Mouse (Mus musculus): ENCODE measurements around the gene Scn4b. TPM values are rescaled to one million over a fixed set of nuclear protein-coding genes. Genes with fewer than 3 reads are reported as not detected.

The Scn4b gene
- polyA plus RNA-seq, 1 experiment from 2014 or later: 0.11 TPM

DNA sequence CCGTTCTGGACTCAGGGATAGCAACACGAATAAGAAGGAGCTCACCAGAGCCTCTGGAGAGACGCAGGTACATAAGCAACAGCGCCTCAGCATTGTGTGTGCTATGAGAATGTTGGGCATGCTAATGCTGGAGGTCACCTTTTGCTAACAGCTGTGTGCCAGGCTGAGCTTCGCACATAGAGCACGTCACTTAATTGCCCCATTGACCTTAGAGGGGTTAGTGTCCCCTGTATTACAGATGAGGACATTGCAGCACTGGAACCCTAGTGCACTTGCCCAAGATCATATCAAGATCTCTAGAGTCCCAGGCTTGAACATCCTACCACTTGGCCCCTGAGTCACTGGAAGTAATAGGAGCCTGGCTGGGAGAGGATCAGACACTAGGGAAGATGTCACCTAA lies 17.6 kb upstream of the Scn4b start:
- ATAC-seq (ENCODE audit: low FRiP score, low TSS enrichment) (no peak), DNase-seq (ENCODE audit: low spot score) (no peak)
- H3K27me3 ChIP-seq (ENCODE audit: control insufficient read depth, insufficient read depth, low read length): no peaks in the 10 kb centered on the region
- TF ChIP-seq CTCF (IDR thresholded peaks at IDR 0.05; ENCODE audit: low read depth) (no peak), EP300 (optimal IDR thresholded peaks at IDR 0.05) (no peak)
- H3K4me1 ChIP-seq (replicated peaks; ENCODE audit: control insufficient read depth, insufficient read depth): no peaks in the 10 kb centered on the region; the same call in 1 of the 2 replicates
- no peak overlapping the region for H3K4me3 ChIP-seq (ENCODE audit: low read depth, low read length)
- H3K27ac ChIP-seq (replicated peaks): no peak overlapping the region
- no peak overlapping the region for H3K9ac ChIP-seq (ENCODE audit: low read length)
- H3K9me3 ChIP-seq (ENCODE audit: control insufficient read depth, low read length): no peaks in the 10 kb centered on the region
- H3K4me2 ChIP-seq (replicated peaks; ENCODE audit: low read depth): no peak overlapping the region
- 89% methylated on average over 6 of the region's 6 CpGs for WGBS
- no peaks in the 10 kb centered on the region for H3K36me3 ChIP-seq (ENCODE audit: control insufficient read depth, insufficient read depth, low read length)

DNA sequence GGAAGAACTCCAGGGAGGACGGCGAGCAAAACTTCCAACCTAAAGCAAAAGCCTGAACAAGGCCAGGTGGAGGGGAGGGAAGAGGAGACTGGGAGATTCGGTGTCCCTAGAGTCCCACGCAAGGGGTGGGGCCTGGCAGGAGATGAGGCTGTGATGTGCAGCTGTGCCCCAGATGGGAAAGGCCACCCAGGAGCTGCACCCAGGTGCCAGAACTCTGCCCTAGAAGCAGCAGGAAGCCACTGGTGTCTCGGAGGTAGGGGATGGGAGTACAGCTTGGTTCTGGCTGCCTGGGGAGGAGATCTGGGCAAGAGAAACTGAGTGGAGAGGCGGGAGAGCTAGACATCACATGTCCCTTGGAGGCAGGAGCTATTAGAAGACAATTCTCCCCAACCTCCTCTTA lies 17.2 kb upstream of the Scn4b start:
- no peak for ATAC-seq (ENCODE audit: low FRiP score, low TSS enrichment)
- no peaks in the 10 kb centered on the region for H3K36me3 ChIP-seq (ENCODE audit: control insufficient read depth, insufficient read depth, low read length)
- 61% methylated on average over 6 of the region's 6 CpGs for WGBS
- no peak for TF ChIP-seq CTCF (IDR thresholded peaks at IDR 0.05; ENCODE audit: low read depth)
- TF ChIP-seq EP300 (optimal IDR thresholded peaks at IDR 0.05): no peak
- no peak overlapping the region for H3K4me3 ChIP-seq (ENCODE audit: low read depth, low read length)
- H3K4me2 ChIP-seq (replicated peaks; ENCODE audit: low read depth): no peak overlapping the region
- no peaks in the 10 kb centered on the region; the same call in 1 of the 2 replicates for H3K4me1 ChIP-seq (replicated peaks; ENCODE audit: control insufficient read depth, insufficient read depth)
- no peak overlapping the region for H3K9ac ChIP-seq (ENCODE audit: low read length)
- no peaks in the 10 kb centered on the region for H3K9me3 ChIP-seq (ENCODE audit: control insufficient read depth, low read length)
- no peak overlapping the region for H3K27ac ChIP-seq (replicated peaks)
- H3K27me3 ChIP-seq (ENCODE audit: control insufficient read depth, insufficient read depth, low read length): no peaks in the 10 kb centered on the region
- DNase-seq (ENCODE audit: low spot score): no peak

GRCm38 (mm10) chr9:45121769-45122168 lies 16.4 kb upstream of the Scn4b start:
- Histone ChIP-seq H3K27me3 (ENCODE audit: control insufficient read depth, insufficient read depth, low read length) (no peaks in the 10 kb centered on the region), H3K4me1 (replicated peaks; ENCODE audit: control insufficient read depth, insufficient read depth) (no peaks in the 10 kb centered on the region), H3K27ac (replicated peaks) (peak overlapping the region; percentile 61; the same call in 1 of the 2 replicates), H3K4me2 (replicated peaks; ENCODE audit: low read depth) (peak overlapping the region; percentile 47), H3K9me3 (ENCODE audit: control insufficient read depth, low read length) (no peaks in the 10 kb centered on the region), H3K9ac (ENCODE audit: low read length) (0 out of 2 replicates have a peak overlapping the region, but pooled peaks have one; percentile 9), H3K4me3 (ENCODE audit: low read depth, low read length) (no peak overlapping the region), H3K36me3 (ENCODE audit: control insufficient read depth, insufficient read depth, low read length) (no peaks in the 10 kb centered on the region)
- TF ChIP-seq CTCF (IDR thresholded peaks at IDR 0.05; ENCODE audit: low read depth) (peak; percentile 98), EP300 (optimal IDR thresholded peaks at IDR 0.05) (no peak)
- 3% methylated on average over 10 of the region's 10 CpGs for WGBS
- ATAC-seq (ENCODE audit: low FRiP score, low TSS enrichment) (peak; percentile 67), DNase-seq (ENCODE audit: low spot score) (peak; percentile 85)

DNA sequence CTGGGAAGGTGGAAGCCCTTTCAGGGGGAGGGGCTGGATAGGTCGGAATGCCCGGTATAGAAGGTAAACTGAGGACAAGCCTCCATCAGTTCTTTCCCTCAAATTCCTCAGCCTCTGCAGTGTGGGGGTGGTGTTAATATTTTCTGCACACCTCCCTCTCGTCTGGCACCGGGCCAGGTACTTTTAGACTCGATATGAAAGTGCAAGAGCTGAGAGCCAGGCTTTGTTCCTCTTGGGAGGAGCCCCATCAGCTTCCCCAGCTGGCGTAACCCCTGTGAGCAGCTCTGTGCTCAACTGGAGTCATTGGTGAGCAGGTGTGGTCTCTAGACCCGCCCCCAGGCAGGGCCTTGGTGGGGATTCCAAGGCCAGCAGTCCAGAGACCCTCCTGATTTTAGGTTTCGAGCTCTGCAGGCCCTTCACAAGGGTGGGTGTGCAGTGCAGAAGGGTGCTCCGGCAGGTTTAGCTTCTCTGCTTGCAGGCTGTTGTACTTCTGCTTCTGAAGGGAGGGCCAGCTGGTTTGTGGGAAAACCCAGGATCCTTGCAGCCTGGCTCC lies 15.9 kb upstream of the Scn4b start:
- Histone ChIP-seq H3K9ac (ENCODE audit: low read length) (0 out of 2 replicates have a peak overlapping the region, but pooled peaks have one; percentile 9), H3K27me3 (ENCODE audit: control insufficient read depth, insufficient read depth, low read length) (no peaks in the 10 kb centered on the region), H3K4me2 (replicated peaks; ENCODE audit: low read depth) (peak overlapping the region; percentile 47), H3K4me1 (replicated peaks; ENCODE audit: control insufficient read depth, insufficient read depth) (no peaks in the 10 kb centered on the region), H3K9me3 (ENCODE audit: control insufficient read depth, low read length) (no peaks in the 10 kb centered on the region), H3K36me3 (ENCODE audit: control insufficient read depth, insufficient read depth, low read length) (no peaks in the 10 kb centered on the region), H3K27ac (replicated peaks) (peak overlapping the region; percentile 61), H3K4me3 (ENCODE audit: low read depth, low read length) (no peak overlapping the region)
- TF ChIP-seq CTCF (IDR thresholded peaks at IDR 0.05; ENCODE audit: low read depth) (no peak), EP300 (optimal IDR thresholded peaks at IDR 0.05) (no peak)
- WGBS: 17% methylated on average over 9 of the region's 9 CpGs
- DNase-seq (ENCODE audit: low spot score) (peak; percentile 83), ATAC-seq (ENCODE audit: low FRiP score, low TSS enrichment) (peak; percentile 87)

DNA sequence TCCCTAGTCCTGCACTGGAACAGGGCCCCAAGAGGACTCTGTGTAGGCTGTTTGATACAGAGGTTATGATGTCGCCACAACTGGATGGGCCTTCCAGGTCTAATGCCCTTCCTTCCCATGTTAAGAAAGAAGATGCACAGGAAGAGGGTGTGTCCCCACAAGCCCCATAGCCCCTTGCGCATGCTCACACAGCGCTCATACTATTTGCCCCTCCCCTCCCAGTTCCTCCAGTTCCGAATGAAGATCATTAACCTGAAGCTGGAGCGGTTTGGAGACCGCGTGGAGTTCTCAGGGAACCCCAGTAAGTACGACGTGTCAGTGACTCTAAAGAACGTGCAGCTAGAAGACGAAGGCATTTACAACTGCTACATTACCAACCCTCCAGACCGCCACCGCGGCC lies 13.0 kb upstream of the Scn4b start:
- WGBS: 90% methylated on average over 14 of the region's 14 CpGs
- H3K36me3 ChIP-seq (ENCODE audit: control insufficient read depth, insufficient read depth, low read length): no peaks in the 10 kb centered on the region
- H3K4me2 ChIP-seq (replicated peaks; ENCODE audit: low read depth): no peak overlapping the region
- H3K4me3 ChIP-seq (ENCODE audit: low read depth, low read length): no peak overlapping the region
- no peaks in the 10 kb centered on the region for H3K4me1 ChIP-seq (replicated peaks; ENCODE audit: control insufficient read depth, insufficient read depth)
- H3K9ac ChIP-seq (ENCODE audit: low read length): no peak overlapping the region
- DNase-seq (ENCODE audit: low spot score): no peak
- H3K27me3 ChIP-seq (ENCODE audit: control insufficient read depth, insufficient read depth, low read length): no peaks in the 10 kb centered on the region
- TF ChIP-seq EP300 (optimal IDR thresholded peaks at IDR 0.05): no peak
- no peak for TF ChIP-seq CTCF (IDR thresholded peaks at IDR 0.05; ENCODE audit: low read depth)
- no peak for ATAC-seq (ENCODE audit: low FRiP score, low TSS enrichment)
- H3K27ac ChIP-seq (replicated peaks): no peak overlapping the region
- H3K9me3 ChIP-seq (ENCODE audit: control insufficient read depth, low read length): no peaks in the 10 kb centered on the region

- 51% methylated on average over 7 of the region's 7 CpGs for WGBS
- TF ChIP-seq CTCF (IDR thresholded peaks at IDR 0.05; ENCODE audit: low read depth) (no peak), EP300 (optimal IDR thresholded peaks at IDR 0.05) (no peak)
- Histone ChIP-seq H3K27me3 (ENCODE audit: control insufficient read depth, insufficient read depth, low read length) (no peaks in the 10 kb centered on the region), H3K9ac (ENCODE audit: low read length) (no peak overlapping the region), H3K4me2 (replicated peaks; ENCODE audit: low read depth) (no peak overlapping the region), H3K4me3 (ENCODE audit: low read depth, low read length) (no peak overlapping the region), H3K9me3 (ENCODE audit: control insufficient read depth, low read length) (no peaks in the 10 kb centered on the region), H3K36me3 (ENCODE audit: control insufficient read depth, insufficient read depth, low read length) (no peaks in the 10 kb centered on the region), H3K4me1 (replicated peaks; ENCODE audit: control insufficient read depth, insufficient read depth) (no peaks in the 10 kb centered on the region), H3K27ac (replicated peaks) (no peak overlapping the region)
- DNase-seq (ENCODE audit: low spot score) (no peak), ATAC-seq (ENCODE audit: low FRiP score, low TSS enrichment) (no peak)
These were observed 11.3 kb upstream of the Scn4b start for GRCm38 (mm10) chr9:45126941-45127340.

Data from stomach, postnatal 0 days (tissue).